Mouse (Mus musculus): ENCODE results near the gene Odf3l1. TPM values are rescaled to one million over a fixed set of nuclear protein-coding genes. Genes with fewer than 3 reads are reported as not detected.
A peak's percentile ranks its signal among the peaks of the same experiment; 100 is the strongest.
"Not testable (repeated sequence)": the region's sequence is repeated elsewhere in the genome, so short reads cannot be mapped to it uniquely, and the experiment has no call there.

The Odf3l1 gene
- polyA plus RNA-seq (2014; fragmentation: Nextera tagmentation; extraction: Ambion mirVana): not detected in 2 replicates

DNA sequence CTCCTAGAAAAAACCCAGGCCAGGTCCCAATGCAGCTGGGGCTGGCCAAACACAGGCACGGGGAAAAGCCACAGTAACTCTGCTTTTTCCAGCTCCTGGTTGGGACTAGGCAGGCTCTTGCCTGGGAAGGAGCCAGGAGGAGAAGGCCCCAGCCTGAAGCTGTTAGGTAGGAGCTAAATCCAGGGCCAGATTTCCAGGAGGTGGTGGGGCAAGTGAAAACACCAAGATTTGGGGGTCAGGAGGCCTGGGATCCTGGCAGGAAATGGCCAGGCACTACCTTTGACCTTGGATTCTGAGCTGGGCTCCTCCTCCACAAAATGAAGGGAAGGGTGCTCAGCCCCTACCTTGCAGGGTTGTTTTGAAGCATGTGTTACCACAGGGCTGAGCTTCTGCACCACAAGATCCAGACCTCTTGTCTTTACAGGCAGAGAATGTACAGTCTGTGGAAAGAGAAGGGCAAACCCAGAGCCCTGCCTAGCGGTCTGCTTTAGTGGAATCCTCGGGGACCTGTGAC lies at the start of gene Odf3l1:
Gene Odf3l1, minus strand, starts transcription at position 464 of the 514 bp plus-strand sequence.
- peaks cover 2% of the 10 kb centered on the region; the same call in 1 of the 2 replicates for H3K27me3 ChIP-seq (ENCODE audit: control insufficient read depth, insufficient read depth, low read length)
- H3K4me1 ChIP-seq (replicated peaks; ENCODE audit: control insufficient read depth, insufficient read depth, low read length): 0 out of 2 replicates have a peak, but pooled peaks cover 4% of the 10 kb centered on the region
- H3K9ac ChIP-seq (ENCODE audit: low read length): peak within 1 kb of the TSS; percentile 42
- H3K27ac ChIP-seq (ENCODE audit: low read depth, low read length): no peak within 1 kb of the TSS
- WGBS: 25% methylated on average over 3 of the region's 3 CpGs
- H3K4me2 ChIP-seq (ENCODE audit: low read depth, low read length, severe bottlenecking): peak within 1 kb of the TSS; percentile 57
- ATAC-seq (replicated peaks; ENCODE audit: low FRiP score): no peak
- H3K9me3 ChIP-seq (ENCODE audit: control insufficient read depth, low read length): no peaks in the 10 kb centered on the region
- peak within 1 kb of the TSS; percentile 15; the same call in 1 of the 2 replicates for H3K4me3 ChIP-seq (ENCODE audit: low read depth, low read length)
- DNase-seq (ENCODE audit: low spot score): no peak
- H3K36me3 ChIP-seq (ENCODE audit: control insufficient read depth, insufficient read depth, low read length): no peaks in the 10 kb centered on the region

DNA sequence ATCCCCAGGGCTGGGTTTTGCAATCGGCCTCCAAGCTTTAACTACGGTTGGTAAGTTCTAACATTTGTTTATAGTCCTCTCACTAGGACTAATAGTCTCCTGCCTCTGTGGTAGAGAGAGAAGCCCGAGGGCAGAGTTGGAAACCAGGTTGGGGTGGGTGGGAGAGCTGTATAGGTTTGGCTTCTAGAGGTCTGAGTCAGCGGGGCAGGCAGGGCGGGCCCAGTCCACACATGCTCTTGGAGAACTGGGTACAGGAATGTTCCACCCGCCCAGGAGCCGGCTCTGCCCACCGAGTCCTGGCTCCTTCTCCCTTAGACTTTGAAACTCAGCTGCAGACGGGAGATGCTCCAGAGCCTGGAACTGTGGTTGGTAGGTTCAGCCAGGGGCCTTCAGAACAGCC lies 49.5 kb upstream of the Odf3l1 start:
- Histone ChIP-seq H3K4me3 (ENCODE audit: low read depth, low read length) (no peak overlapping the region), H3K9ac (ENCODE audit: low read length) (no peak overlapping the region), H3K27ac (ENCODE audit: low read depth, low read length) (no peak overlapping the region), H3K4me2 (ENCODE audit: low read depth, low read length, severe bottlenecking) (no peak overlapping the region), H3K27me3 (ENCODE audit: control insufficient read depth, insufficient read depth, low read length) (no peaks in the 10 kb centered on the region), H3K4me1 (replicated peaks; ENCODE audit: control insufficient read depth, insufficient read depth, low read length) (no peaks in the 10 kb centered on the region), H3K36me3 (ENCODE audit: control insufficient read depth, insufficient read depth, low read length) (no peaks in the 10 kb centered on the region; the same call in none of the 2 replicates), H3K9me3 (ENCODE audit: control insufficient read depth, low read length) (no peaks in the 10 kb centered on the region)
- WGBS: 94% methylated on average over 9 of the region's 9 CpGs
- DNase-seq (ENCODE audit: low spot score): no peak
- no peak for ATAC-seq (replicated peaks; ENCODE audit: low FRiP score)

DNA sequence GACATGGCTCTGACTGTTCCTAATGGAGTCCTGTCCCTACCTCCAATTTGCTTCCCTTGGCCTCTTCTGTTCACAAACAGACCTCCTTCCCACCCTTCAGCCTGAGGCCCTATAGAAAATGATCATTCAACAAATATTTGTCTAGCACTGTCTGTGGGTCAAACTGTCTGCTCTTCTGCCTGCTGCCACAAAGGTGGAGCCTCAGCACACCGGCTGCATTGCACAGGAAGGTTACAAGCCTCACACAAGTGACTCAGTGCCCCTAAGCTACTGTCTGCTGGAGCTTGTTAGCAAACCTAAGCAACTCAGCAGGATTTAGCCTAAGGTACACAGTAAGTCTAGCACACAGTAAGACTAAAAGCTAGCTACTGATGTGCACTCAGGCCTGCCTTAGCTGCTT lies 46.5 kb upstream of the Odf3l1 start:
- H3K36me3 ChIP-seq (ENCODE audit: control insufficient read depth, insufficient read depth, low read length): no peaks in the 10 kb centered on the region
- no peaks in the 10 kb centered on the region for H3K9me3 ChIP-seq (ENCODE audit: control insufficient read depth, low read length)
- H3K4me3 ChIP-seq (ENCODE audit: low read depth, low read length): no peak overlapping the region
- no peak for ATAC-seq (replicated peaks; ENCODE audit: low FRiP score)
- H3K27me3 ChIP-seq (ENCODE audit: control insufficient read depth, insufficient read depth, low read length): no peaks in the 10 kb centered on the region
- no peaks in the 10 kb centered on the region for H3K4me1 ChIP-seq (replicated peaks; ENCODE audit: control insufficient read depth, insufficient read depth, low read length)
- H3K9ac ChIP-seq (ENCODE audit: low read length): no peak overlapping the region
- no peak for DNase-seq (ENCODE audit: low spot score)
- H3K4me2 ChIP-seq (ENCODE audit: low read depth, low read length, severe bottlenecking): no peak overlapping the region
- H3K27ac ChIP-seq (ENCODE audit: low read depth, low read length): no peak overlapping the region
- WGBS: 67% methylated on average over 1 of the region's 1 CpGs

DNA sequence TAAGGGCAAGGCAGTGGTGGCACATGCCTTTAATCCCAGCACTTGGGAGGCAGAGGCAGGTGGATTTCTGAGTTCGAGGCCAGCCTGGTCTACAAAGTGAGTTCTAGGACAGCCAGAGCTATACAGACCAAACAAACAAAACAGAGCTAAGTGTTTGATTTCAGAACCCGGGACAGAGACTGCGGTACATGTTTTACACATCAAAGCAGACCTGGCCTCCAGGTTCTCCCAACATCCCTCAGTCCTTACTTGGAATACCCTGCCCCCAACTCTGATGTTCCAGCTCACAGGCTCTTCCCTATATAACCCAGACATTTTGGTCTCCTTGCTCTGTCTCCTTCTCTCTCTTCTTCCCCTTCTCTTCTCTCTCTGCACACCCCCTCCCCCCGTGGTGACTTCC lies 45.5 kb upstream of the Odf3l1 start:
- not testable (repeated sequence) for DNase-seq (ENCODE audit: low spot score); H3K27ac ChIP-seq (ENCODE audit: low read depth, low read length); H3K27me3 ChIP-seq (ENCODE audit: control insufficient read depth, insufficient read depth, low read length); H3K36me3 ChIP-seq (ENCODE audit: control insufficient read depth, insufficient read depth, low read length); H3K4me3 ChIP-seq (ENCODE audit: low read depth, low read length); H3K4me1 ChIP-seq (replicated peaks; ENCODE audit: control insufficient read depth, insufficient read depth, low read length); ATAC-seq (replicated peaks; ENCODE audit: low FRiP score); H3K9ac ChIP-seq (ENCODE audit: low read length); H3K4me2 ChIP-seq (ENCODE audit: low read depth, low read length, severe bottlenecking); H3K9me3 ChIP-seq (ENCODE audit: control insufficient read depth, low read length)
- 62% methylated on average over 4 of the region's 4 CpGs for WGBS

DNA sequence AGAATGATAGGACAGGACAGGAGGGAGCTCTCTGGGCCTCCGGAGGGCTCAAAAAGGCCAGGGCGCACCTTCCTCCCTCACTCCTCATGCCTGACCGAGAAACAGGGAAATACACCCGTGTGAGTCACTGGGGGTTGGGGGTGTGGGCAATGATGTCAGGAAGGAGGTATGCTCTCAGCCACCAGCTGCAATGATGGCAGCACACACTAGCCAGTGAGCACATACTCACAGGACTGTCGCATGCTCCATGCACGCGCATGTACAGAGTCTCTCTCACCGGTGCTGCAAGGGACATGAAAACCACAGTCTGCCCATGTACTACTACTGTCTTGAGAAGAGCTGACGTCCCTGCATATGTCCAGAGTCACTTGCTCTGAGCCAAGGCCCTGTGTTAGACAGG lies 43.1 kb upstream of the Odf3l1 start:
- 85% methylated on average over 9 of the region's 9 CpGs for WGBS
- Histone ChIP-seq H3K4me3 (ENCODE audit: low read depth, low read length) (no peak overlapping the region), H3K27me3 (ENCODE audit: control insufficient read depth, insufficient read depth, low read length) (no peaks in the 10 kb centered on the region), H3K4me1 (replicated peaks; ENCODE audit: control insufficient read depth, insufficient read depth, low read length) (no peaks in the 10 kb centered on the region), H3K4me2 (ENCODE audit: low read depth, low read length, severe bottlenecking) (no peak overlapping the region), H3K27ac (ENCODE audit: low read depth, low read length) (no peak overlapping the region), H3K36me3 (ENCODE audit: control insufficient read depth, insufficient read depth, low read length) (no peaks in the 10 kb centered on the region), H3K9ac (ENCODE audit: low read length) (no peak overlapping the region), H3K9me3 (ENCODE audit: control insufficient read depth, low read length) (no peaks in the 10 kb centered on the region)
- ATAC-seq (replicated peaks; ENCODE audit: low FRiP score) (no peak), DNase-seq (ENCODE audit: low spot score) (no peak)

DNA sequence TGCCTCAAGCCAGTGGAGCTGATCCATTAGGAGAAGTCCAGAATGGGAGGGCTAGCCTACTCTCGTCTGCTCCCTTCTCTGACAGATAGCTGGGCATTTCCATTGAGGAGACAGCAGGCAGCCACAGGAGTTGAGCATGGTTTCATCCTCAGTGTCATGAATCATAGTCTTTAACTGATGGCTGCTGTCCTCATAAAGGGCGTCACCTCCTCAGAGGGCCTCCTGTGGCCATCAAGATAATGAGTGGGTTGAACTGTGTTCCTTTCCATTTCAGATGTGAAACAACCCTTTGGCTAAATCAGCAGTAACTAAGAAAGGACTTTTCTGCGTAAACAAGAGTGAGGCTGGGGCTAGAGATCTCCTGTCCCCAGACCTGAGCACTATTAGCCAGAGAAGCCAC lies 39.2 kb upstream of the Odf3l1 start:
- H3K27ac ChIP-seq (ENCODE audit: low read depth, low read length): no peak overlapping the region
- WGBS: 77% methylated on average over 3 of the region's 3 CpGs
- H3K36me3 ChIP-seq (ENCODE audit: control insufficient read depth, insufficient read depth, low read length): no peaks in the 10 kb centered on the region
- DNase-seq (ENCODE audit: low spot score) (no peak), ATAC-seq (replicated peaks; ENCODE audit: low FRiP score) (no peak)
- no peak overlapping the region for H3K4me3 ChIP-seq (ENCODE audit: low read depth, low read length)
- H3K4me2 ChIP-seq (ENCODE audit: low read depth, low read length, severe bottlenecking): no peak overlapping the region
- no peaks in the 10 kb centered on the region for H3K4me1 ChIP-seq (replicated peaks; ENCODE audit: control insufficient read depth, insufficient read depth, low read length)
- no peaks in the 10 kb centered on the region for H3K27me3 ChIP-seq (ENCODE audit: control insufficient read depth, insufficient read depth, low read length)
- no peaks in the 10 kb centered on the region for H3K9me3 ChIP-seq (ENCODE audit: control insufficient read depth, low read length)
- H3K9ac ChIP-seq (ENCODE audit: low read length): no peak overlapping the region

DNA sequence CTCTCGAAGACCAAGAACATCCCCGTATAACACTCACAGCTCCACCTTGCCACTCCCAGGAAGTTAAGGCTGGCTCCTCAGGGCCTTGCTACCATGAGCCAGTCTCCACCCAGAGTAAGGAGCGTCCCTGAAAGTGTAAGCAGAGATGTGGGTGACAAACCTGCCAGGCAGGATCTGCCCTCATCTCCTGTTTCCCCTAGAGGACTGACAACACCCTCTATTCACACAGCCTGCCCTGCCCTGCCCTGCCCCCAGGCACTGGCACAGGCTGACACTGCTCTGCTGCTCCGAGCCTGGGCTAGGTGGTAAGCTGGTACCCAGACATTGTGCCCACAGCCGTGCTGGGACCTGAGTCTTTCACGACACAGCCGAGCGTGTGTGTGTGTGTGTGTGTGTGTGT lies 36.7 kb upstream of the Odf3l1 start:
- Histone ChIP-seq H3K9ac (ENCODE audit: low read length) (no peak overlapping the region), H3K4me1 (replicated peaks; ENCODE audit: control insufficient read depth, insufficient read depth, low read length) (no peaks in the 10 kb centered on the region), H3K9me3 (ENCODE audit: control insufficient read depth, low read length) (no peaks in the 10 kb centered on the region), H3K27ac (ENCODE audit: low read depth, low read length) (no peak overlapping the region), H3K4me3 (ENCODE audit: low read depth, low read length) (no peak overlapping the region), H3K27me3 (ENCODE audit: control insufficient read depth, insufficient read depth, low read length) (no peaks in the 10 kb centered on the region), H3K36me3 (ENCODE audit: control insufficient read depth, insufficient read depth, low read length) (no peaks in the 10 kb centered on the region), H3K4me2 (ENCODE audit: low read depth, low read length, severe bottlenecking) (no peak overlapping the region)
- no peak for ATAC-seq (replicated peaks; ENCODE audit: low FRiP score)
- no peak for DNase-seq (ENCODE audit: low spot score)
- 71% methylated on average over 8 of the region's 8 CpGs for WGBS

DNA sequence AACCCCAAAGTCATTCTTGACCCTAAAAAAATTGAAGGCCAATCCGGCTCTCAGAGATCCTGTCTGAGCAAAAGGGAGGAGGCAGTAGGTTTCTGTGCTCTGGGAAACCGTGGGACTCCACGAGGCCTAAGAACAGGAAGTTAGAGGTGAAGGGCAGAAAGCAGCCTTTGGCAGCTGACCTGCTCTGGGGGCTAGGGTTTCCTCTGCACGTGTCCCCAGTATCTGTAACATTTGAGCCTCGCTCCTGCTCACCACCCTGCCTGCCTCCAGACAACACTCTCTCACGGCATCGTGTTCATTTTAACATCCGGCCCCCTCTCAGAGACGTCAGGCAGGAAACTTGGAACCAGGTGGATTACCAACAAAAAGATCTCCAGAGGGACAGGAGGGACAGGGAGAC lies 36.1 kb upstream of the Odf3l1 start:
- Histone ChIP-seq H3K27me3 (ENCODE audit: control insufficient read depth, insufficient read depth, low read length) (no peaks in the 10 kb centered on the region), H3K27ac (ENCODE audit: low read depth, low read length) (no peak overlapping the region), H3K4me1 (replicated peaks; ENCODE audit: control insufficient read depth, insufficient read depth, low read length) (no peaks in the 10 kb centered on the region), H3K4me2 (ENCODE audit: low read depth, low read length, severe bottlenecking) (no peak overlapping the region), H3K9ac (ENCODE audit: low read length) (no peak overlapping the region), H3K4me3 (ENCODE audit: low read depth, low read length) (no peak overlapping the region), H3K9me3 (ENCODE audit: control insufficient read depth, low read length) (no peaks in the 10 kb centered on the region), H3K36me3 (ENCODE audit: control insufficient read depth, insufficient read depth, low read length) (no peaks in the 10 kb centered on the region)
- 64% methylated on average over 9 of the region's 9 CpGs for WGBS
- no peak for ATAC-seq (replicated peaks; ENCODE audit: low FRiP score)
- no peak for DNase-seq (ENCODE audit: low spot score)

DNA sequence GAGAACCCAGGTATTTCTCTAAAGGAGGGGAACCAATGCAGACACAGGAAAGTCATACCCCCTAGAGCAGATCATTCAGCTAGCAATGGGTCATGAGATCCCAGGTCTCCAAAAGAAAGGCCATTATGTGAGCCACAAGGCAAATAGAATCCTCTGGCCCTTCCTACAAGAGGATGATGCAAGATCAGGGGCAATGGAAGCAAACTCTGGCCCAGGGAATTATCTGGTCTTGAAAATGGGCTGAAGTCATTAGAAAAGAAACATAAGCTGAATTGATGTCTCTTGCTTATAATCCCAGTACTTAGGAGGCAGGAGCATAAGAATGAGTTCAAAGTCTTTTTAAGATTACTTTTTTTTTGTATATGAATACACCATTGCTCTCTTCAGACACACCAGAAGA lies 35.6 kb upstream of the Odf3l1 start:
- H3K4me3 ChIP-seq (ENCODE audit: low read depth, low read length): no peak overlapping the region
- H3K27me3 ChIP-seq (ENCODE audit: control insufficient read depth, insufficient read depth, low read length): no peaks in the 10 kb centered on the region
- H3K4me1 ChIP-seq (replicated peaks; ENCODE audit: control insufficient read depth, insufficient read depth, low read length): no peaks in the 10 kb centered on the region
- ATAC-seq (replicated peaks; ENCODE audit: low FRiP score) (no peak), DNase-seq (ENCODE audit: low spot score) (no peak)
- H3K4me2 ChIP-seq (ENCODE audit: low read depth, low read length, severe bottlenecking): no peak overlapping the region
- no peak overlapping the region for H3K27ac ChIP-seq (ENCODE audit: low read depth, low read length)
- no peak overlapping the region for H3K9ac ChIP-seq (ENCODE audit: low read length)
- no peaks in the 10 kb centered on the region for H3K9me3 ChIP-seq (ENCODE audit: control insufficient read depth, low read length)
- no peaks in the 10 kb centered on the region for H3K36me3 ChIP-seq (ENCODE audit: control insufficient read depth, insufficient read depth, low read length)
